Mouse (Mus musculus): ENCODE results near the gene Bspry. TPM values are rescaled to one million over a fixed set of nuclear protein-coding genes. Genes with fewer than 3 reads are reported as not detected.
A peak's percentile ranks its signal among the peaks of the same experiment; 100 is the strongest.

Gene Bspry
- polyA plus RNA-seq, 1 experiment from 2014 or later: 2.9 TPM

DNA sequence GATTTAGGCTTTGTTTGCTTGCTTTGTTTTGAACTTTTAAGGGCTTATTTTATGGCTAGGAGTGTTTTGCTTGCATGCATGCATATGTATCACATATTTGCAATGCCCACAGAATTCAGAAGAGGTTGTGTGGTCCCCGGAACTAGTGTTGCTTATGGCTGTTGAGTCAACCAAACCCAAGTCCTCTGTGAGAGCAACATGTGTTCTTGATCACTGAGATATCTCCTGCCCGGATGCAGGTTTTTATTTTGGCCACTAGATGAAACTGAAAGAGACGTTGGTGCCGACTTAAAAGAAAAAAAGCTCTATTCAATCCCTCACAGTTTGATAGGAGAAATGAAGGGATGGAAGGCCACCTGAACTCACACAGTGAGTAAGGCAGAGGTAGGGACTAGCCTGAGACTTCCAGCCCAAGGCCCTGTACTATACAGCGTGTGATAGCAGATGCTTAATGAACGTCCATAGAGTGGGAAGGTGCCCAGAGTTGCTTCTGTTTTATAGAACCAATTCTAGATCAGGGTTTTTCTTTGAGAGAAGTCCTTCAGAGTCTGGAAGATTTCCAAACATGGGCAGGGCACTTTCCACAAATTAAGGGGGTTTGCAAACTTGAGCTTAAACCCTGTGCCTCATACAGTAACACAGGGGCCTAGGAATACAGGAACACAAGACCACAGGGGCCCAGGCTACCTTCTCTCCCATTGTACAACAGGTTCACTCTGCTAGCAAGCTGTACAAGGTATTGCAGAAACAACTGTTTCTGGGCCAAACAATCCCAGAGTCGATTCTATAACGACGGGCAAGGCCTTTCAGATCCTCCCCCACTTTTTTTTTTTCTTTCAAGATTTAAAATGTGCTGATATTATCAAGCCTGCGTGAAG is 37.9 kb downstream of the Bspry start:
- no peak for ATAC-seq (ENCODE audit: insufficient number of reproducible peaks, insufficient read depth, low FRiP score, low TSS enrichment)
- H3K4me2 ChIP-seq (replicated peaks): peak overlapping the region; percentile 74
- H3K4me3 ChIP-seq: peak overlapping the region; percentile 78; the same call in 1 of the 2 replicates
- no peaks in the 10 kb centered on the region for H3K9me3 ChIP-seq
- H3K9ac ChIP-seq: 0 out of 2 replicates have a peak overlapping the region, but pooled peaks have one; percentile 75
- peaks cover 19% of the 10 kb centered on the region for H3K36me3 ChIP-seq
- no peak overlapping the region for H3K27ac ChIP-seq
- H3K27me3 ChIP-seq: no peaks in the 10 kb centered on the region
- WGBS: 63% methylated on average over 10 of the region's 10 CpGs
- peaks cover 29% of the 10 kb centered on the region for H3K4me1 ChIP-seq

- 46% methylated on average over 13 of the region's 13 CpGs for WGBS
- Histone ChIP-seq H3K27me3 (no peaks in the 10 kb centered on the region), H3K9me3 (no peaks in the 10 kb centered on the region), H3K27ac (peak overlapping the region; percentile 55; the same call in 1 of the 2 replicates), H3K4me3 (peak overlapping the region; percentile 78), H3K4me2 (replicated peaks) (peak overlapping the region; percentile 74), H3K4me1 (peaks cover 29% of the 10 kb centered on the region), H3K9ac (peak overlapping the region; percentile 75), H3K36me3 (peaks cover 19% of the 10 kb centered on the region)
- ATAC-seq (ENCODE audit: insufficient number of reproducible peaks, insufficient read depth, low FRiP score, low TSS enrichment): no peak
These were observed 38.7 kb downstream of the Bspry start for GRCm38 (mm10) chr4:62518416-62519121.

DNA sequence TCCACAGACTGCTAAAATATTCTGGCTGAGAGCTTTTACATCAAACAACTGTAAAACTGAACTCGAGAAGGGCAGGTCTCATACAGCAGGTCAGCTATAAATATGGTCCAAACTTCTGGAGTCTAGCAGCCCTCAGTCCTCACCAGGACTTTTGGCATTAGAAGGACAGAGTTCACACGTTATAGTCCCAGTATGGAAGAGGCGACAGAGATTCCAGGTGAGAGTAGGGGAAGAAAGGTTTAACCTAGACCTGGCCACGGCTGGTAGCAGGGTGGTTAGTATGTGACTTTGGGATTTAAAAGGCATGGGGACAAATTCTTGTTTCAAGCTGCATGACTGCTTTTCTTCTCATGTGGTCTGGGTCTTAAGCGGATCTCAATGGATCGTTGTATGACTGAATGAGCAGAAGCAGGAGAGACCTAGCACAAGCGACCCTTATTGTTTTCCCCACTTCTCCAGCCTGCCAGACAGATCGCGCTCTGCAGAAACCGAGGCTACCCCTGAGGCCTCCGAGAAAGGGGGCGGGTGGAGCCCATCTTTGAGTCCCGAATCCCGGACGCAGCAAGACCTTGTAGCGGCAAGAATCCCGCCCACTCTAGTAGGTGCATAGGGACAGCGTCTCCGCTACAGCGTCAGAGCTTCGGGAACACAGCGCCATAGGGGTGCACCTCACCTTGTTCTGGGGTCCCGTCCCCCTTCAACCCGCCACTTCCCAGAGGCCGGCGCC is 39.4 kb downstream of the Bspry start:
- peak overlapping the region; percentile 86 for H3K27ac ChIP-seq
- H3K36me3 ChIP-seq: peaks cover 16% of the 10 kb centered on the region
- WGBS: 2% methylated on average over 26 of the region's 26 CpGs
- peak overlapping the region; percentile 78 for H3K4me3 ChIP-seq
- no peaks in the 10 kb centered on the region for H3K9me3 ChIP-seq
- H3K27me3 ChIP-seq: no peaks in the 10 kb centered on the region
- peak overlapping the region; percentile 75 for H3K9ac ChIP-seq
- peaks cover 36% of the 10 kb centered on the region for H3K4me1 ChIP-seq
- H3K4me2 ChIP-seq (replicated peaks): peak overlapping the region; percentile 74
- peak; percentile 58 for ATAC-seq (ENCODE audit: insufficient number of reproducible peaks, insufficient read depth, low FRiP score, low TSS enrichment)

DNA sequence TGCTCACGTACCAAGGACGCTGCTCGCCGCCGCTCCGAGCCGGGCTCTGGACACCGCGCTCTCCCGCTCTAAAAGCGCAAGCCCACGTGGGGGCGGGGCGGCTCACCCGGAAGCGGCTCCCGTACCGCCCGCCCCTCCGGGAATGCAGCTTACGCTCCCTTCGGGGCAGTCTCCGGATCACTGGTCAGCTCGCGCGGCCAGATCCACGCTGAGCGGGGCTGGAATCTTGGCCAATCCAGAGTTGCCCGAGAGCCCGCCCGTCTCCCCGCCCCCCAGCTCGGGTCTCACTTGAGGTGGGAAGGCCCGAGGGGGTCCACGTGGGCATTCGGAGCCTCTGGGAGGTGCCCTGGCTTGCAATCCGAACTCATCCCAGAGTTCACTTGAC is 40.0 kb downstream of the Bspry start, which contains the start of gene Alad:
TSS of gene Alad (minus strand) at position 70 of the 385 bp plus-strand sequence.
- Histone ChIP-seq H3K4me2 (replicated peaks) (peak within 1 kb of the TSS; percentile 74), H3K4me1 (peaks cover 38% of the 10 kb centered on the region), H3K27ac (peak within 1 kb of the TSS; percentile 86), H3K27me3 (no peaks in the 10 kb centered on the region), H3K4me3 (peak within 1 kb of the TSS; percentile 78), H3K9ac (peak within 1 kb of the TSS; percentile 75), H3K9me3 (no peaks in the 10 kb centered on the region), H3K36me3 (peaks cover 16% of the 10 kb centered on the region)
- ATAC-seq (ENCODE audit: insufficient number of reproducible peaks, insufficient read depth, low FRiP score, low TSS enrichment): peak; percentile 70
- WGBS: under 1% methylated on average over 37 of the region's 37 CpGs

GRCm38 (mm10) chr4:62520892-62521400 is 41.1 kb downstream of the Bspry start:
- WGBS: 94% methylated on average over 2 of the region's 2 CpGs
- Histone ChIP-seq H3K4me1 (peaks cover 38% of the 10 kb centered on the region), H3K4me3 (no peak overlapping the region), H3K27me3 (no peaks in the 10 kb centered on the region), H3K9me3 (no peaks in the 10 kb centered on the region), H3K36me3 (peaks cover 16% of the 10 kb centered on the region), H3K27ac (no peak overlapping the region), H3K4me2 (replicated peaks) (no peak overlapping the region), H3K9ac (no peak overlapping the region)
- ATAC-seq (ENCODE audit: insufficient number of reproducible peaks, insufficient read depth, low FRiP score, low TSS enrichment): no peak

- H3K9ac ChIP-seq: peak within 1 kb of the TSS; percentile 78
- H3K9me3 ChIP-seq: no peaks in the 10 kb centered on the region
- H3K4me2 ChIP-seq (replicated peaks): peak within 1 kb of the TSS; percentile 68
- peak within 1 kb of the TSS; percentile 95 for H3K27ac ChIP-seq
- under 1% methylated on average over 59 of the region's 59 CpGs for WGBS
- peaks cover 16% of the 10 kb centered on the region for H3K36me3 ChIP-seq
- peaks cover 9% of the 10 kb centered on the region for H3K4me1 ChIP-seq
- H3K27me3 ChIP-seq: no peaks in the 10 kb centered on the region
- peak; percentile 98 for ATAC-seq (ENCODE audit: insufficient number of reproducible peaks, insufficient read depth, low FRiP score, low TSS enrichment)
- peak within 1 kb of the TSS; percentile 83 for H3K4me3 ChIP-seq
These were observed 45.0 kb downstream of the Bspry start, which contains the start of the genes Pole3 and 4933430I17Rik for GRCm38 (mm10) chr4:62524651-62525488. Gene Pole3 (minus strand): TSS chr4:62525068. Gene 4933430I17Rik (plus strand): TSS chr4:62525369.

- Histone ChIP-seq H3K9me3 (no peaks in the 10 kb centered on the region), H3K9ac (peak overlapping the region; percentile 78; the same call in 1 of the 2 replicates), H3K4me2 (replicated peaks) (peak overlapping the region; percentile 68), H3K27me3 (no peaks in the 10 kb centered on the region), H3K4me3 (peak overlapping the region; percentile 83), H3K27ac (no peak overlapping the region), H3K36me3 (peaks cover 16% of the 10 kb centered on the region), H3K4me1 (peaks cover 9% of the 10 kb centered on the region)
- no peak for ATAC-seq (ENCODE audit: insufficient number of reproducible peaks, insufficient read depth, low FRiP score, low TSS enrichment)
- under 1% methylated on average over 10 of the region's 10 CpGs for WGBS
These were observed 45.6 kb downstream of the Bspry start for GRCm38 (mm10) chr4:62525489-62525811.

DNA sequence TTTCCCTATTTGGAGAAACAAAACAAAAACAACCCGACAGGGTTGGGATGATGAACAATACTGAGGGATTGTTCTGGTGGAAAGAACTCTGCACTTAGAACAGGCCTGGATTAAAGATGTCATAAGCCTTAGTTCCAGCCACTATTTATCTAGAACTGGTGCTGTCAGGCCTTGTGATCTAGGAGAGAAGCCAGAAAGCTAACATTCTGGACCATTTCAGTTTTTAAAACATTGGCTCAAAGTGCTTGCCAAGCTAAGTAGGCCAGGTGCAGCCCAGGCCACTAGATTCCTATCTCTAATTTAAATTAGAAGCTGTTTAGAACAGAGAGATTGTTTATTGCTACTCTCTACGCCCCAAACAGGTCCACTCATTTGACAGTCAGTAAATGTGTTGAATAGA is 46.4 kb downstream of the Bspry start:
- Histone ChIP-seq H3K9me3 (no peaks in the 10 kb centered on the region), H3K4me1 (peaks cover 9% of the 10 kb centered on the region), H3K9ac (no peak overlapping the region), H3K27me3 (no peaks in the 10 kb centered on the region), H3K4me3 (no peak overlapping the region), H3K4me2 (replicated peaks) (no peak overlapping the region), H3K36me3 (peaks cover 16% of the 10 kb centered on the region), H3K27ac (no peak overlapping the region)
- ATAC-seq (ENCODE audit: insufficient number of reproducible peaks, insufficient read depth, low FRiP score, low TSS enrichment): no peak
- 61% methylated on average over 2 of the region's 2 CpGs for whole genome bisulfite sequencing

GRCm38 (mm10) chr4:62527655-62528054 is 47.8 kb downstream of the Bspry start:
- 82% methylated on average over 4 of the region's 4 CpGs for WGBS
- no peak overlapping the region for H3K4me2 ChIP-seq (replicated peaks)
- no peak overlapping the region for H3K27ac ChIP-seq
- peaks cover 12% of the 10 kb centered on the region for H3K36me3 ChIP-seq
- H3K4me3 ChIP-seq: no peak overlapping the region
- ATAC-seq (ENCODE audit: insufficient number of reproducible peaks, insufficient read depth, low FRiP score, low TSS enrichment): no peak
- no peak overlapping the region for H3K9ac ChIP-seq
- no peaks in the 10 kb centered on the region for H3K27me3 ChIP-seq
- no peaks in the 10 kb centered on the region for H3K9me3 ChIP-seq
- H3K4me1 ChIP-seq: peaks cover 9% of the 10 kb centered on the region

DNA sequence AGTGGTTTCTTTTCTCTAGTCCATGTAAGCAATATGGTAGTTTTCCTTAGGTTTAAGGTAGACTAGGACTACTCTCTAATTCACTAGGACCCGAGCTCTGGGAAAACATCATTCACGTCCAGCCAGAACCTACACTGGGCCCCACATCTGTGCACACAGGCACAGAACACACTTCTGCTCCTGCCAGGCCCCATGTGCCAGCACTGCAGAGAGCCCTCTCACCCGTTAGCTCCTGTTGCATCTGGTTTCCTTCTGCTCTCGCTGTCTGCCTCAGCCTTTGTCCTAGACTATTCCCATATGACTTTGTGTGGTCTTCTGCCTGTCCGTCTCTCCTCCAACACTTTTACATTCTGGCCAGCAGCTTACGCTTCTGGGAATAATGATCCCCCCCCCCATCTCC is 53.9 kb downstream of the Bspry start:
- no peak overlapping the region for H3K9ac ChIP-seq
- H3K9me3 ChIP-seq: no peaks in the 10 kb centered on the region
- ATAC-seq (ENCODE audit: insufficient number of reproducible peaks, insufficient read depth, low FRiP score, low TSS enrichment): no peak
- no peak overlapping the region for H3K4me3 ChIP-seq
- H3K27me3 ChIP-seq: no peaks in the 10 kb centered on the region
- 0 out of 2 replicates have a peak, but pooled peaks cover 3% of the 10 kb centered on the region for H3K4me1 ChIP-seq
- peak overlapping the region; percentile 65 for H3K27ac ChIP-seq
- H3K4me2 ChIP-seq (replicated peaks): no peak overlapping the region
- no peaks in the 10 kb centered on the region for H3K36me3 ChIP-seq
- WGBS: 53% methylated on average over 6 of the region's 6 CpGs

Data from embryonic facial prominence, embryonic 12.5 days (tissue).